Mouse (Mus musculus) cortical plate, adult 2 months (tissue): ENCODE data around the gene Dmap1.

ENCODE experiments used
- CTCF ChIP-seq: fragments of 200-500 bp; IDR thresholded peaks from 2 replicates; pipeline ENCODE4 v1.5.1; 2011; ENCODE audit warnings: mild to moderate bottlenecking, control low read depth, low read length; ENCODE audit not compliant: insufficient read depth; ENCODE audit errors: extremely low read depth
- POLR2A ChIP-seq: fragments of 200-500 bp; IDR thresholded peaks from 2 replicates; pipeline ENCODE4 v1.6.1; 2011; ENCODE audit warnings: mild to moderate bottlenecking, low read length, control low read depth; ENCODE audit not compliant: insufficient read depth; ENCODE audit errors: extremely low read depth

DNA sequence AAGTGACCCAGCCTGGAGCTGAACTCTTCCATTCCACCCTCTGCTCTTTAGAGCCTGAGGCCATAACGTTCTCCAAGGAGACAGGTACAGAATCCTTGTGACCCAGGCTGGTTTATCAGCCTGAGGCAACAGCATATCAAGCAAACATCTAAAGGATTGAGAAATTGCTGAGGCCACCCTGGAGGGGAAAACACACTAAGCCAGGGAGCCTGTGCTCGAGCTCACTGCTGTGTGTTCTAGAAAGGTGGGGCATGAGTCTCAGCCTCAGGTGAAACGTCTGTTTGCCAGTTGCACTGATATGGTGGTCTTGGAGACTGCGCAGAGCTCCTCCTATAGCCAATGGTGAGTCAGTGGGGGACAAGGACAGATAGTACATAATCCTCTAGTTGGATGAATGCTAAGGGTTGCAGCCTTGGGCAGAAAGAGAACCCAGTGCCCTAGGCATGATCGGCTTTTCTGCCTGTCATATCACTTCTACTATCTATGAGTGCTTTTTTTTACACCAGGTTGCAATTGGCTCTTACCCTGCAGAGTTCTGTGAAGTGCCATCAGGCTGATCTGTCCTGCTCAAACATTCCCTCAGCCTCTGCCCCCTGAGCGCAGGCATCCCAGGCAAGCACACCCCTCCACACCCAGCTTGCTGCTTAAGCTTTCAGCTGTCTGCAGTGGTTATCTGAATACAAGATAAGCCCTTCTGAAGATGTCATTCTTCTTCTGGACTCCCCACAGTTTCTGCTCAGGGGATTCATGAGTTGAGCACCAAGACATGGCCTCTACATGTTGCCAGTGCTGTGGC is 31.4 kb upstream of the Dmap1 start:
- no peak for TF ChIP-seq CTCF
- TF ChIP-seq POLR2A: no peak
